Mouse (Mus musculus) liver (tissue): ENCODE measurements at regions not wholly inside any gene's neighbourhood (a gene's known extent, or its start where the extent isn't known, plus 50 kb on each side); places are given as distances from the start of the nearest gene placed in this dataset.

ENCODE experiments used
- DNase-seq: peaks from one replicate; pipeline ENCODE4 v3.0.0-alpha.2; 2020; ENCODE audit warnings: mixed read lengths

GRCm38 (mm10) chr1:120761364-120761763, 159.1 kb downstream of the En1 start:
- no peak for DNase-seq

GRCm38 (mm10) chr1:120762498-120762897, 160.3 kb downstream of the En1 start:
- DNase-seq, result no peak

- DNase-seq, result no peak
These were observed 160.8 kb downstream of the En1 start for GRCm38 (mm10) chr1:120762921-120763595.

- DNase-seq, result no peak
These were observed 164.8 kb downstream of the En1 start for GRCm38 (mm10) chr1:120767054-120767453.

- DNase-seq, result no peak
These were observed 169.1 kb downstream of the En1 start for GRCm38 (mm10) chr1:120771269-120771668.

GRCm38 (mm10) chr1:120776906-120777305, 174.7 kb downstream of the En1 start:
- DNase-seq, result no peak

GRCm38 (mm10) chr1:120777468-120777867, 175.2 kb downstream of the En1 start:
- DNase-seq, result no peak

- DNase-seq, result no peak
These were observed 193.0 kb downstream of the En1 start for GRCm38 (mm10) chr1:120795245-120795644.

GRCm38 (mm10) chr1:120801248-120801979, 199.2 kb downstream of the En1 start:
- no peak for DNase-seq

- DNase-seq, result no peak
These were observed 199.8 kb downstream of the En1 start for GRCm38 (mm10) chr1:120801980-120802364.

GRCm38 (mm10) chr1:120814441-120814840, 212.2 kb downstream of the En1 start:
- no peak for DNase-seq

- DNase-seq, result no peak
These were observed 214.1 kb downstream of the En1 start for GRCm38 (mm10) chr1:120816237-120816820.

GRCm38 (mm10) chr1:120817563-120817962, 215.3 kb downstream of the En1 start:
- DNase-seq, result no peak

- DNase-seq, result no peak
These were observed 229.8 kb downstream of the En1 start for GRCm38 (mm10) chr1:120831975-120832374.

- no peak for DNase-seq
These were observed 240.4 kb downstream of the En1 start for GRCm38 (mm10) chr1:120842596-120842995.

GRCm38 (mm10) chr1:120846146-120846545, 243.9 kb downstream of the En1 start:
- no peak for DNase-seq

GRCm38 (mm10) chr1:120851860-120852503, 249.8 kb downstream of the En1 start:
- DNase-seq, result no peak

GRCm38 (mm10) chr1:120857566-120857965, 255.3 kb downstream of the En1 start:
- no peak for DNase-seq

- no peak for DNase-seq
These were observed 257.3 kb downstream of the En1 start for GRCm38 (mm10) chr1:120859546-120859945.

GRCm38 (mm10) chr1:120872554-120872953, 270.3 kb downstream of the En1 start:
- DNase-seq, result no peak

- DNase-seq, result no peak
These were observed 280.8 kb downstream of the En1 start for GRCm38 (mm10) chr1:120882959-120883549.

- DNase-seq, result no peak
These were observed 281.4 kb downstream of the En1 start for GRCm38 (mm10) chr1:120883632-120884031.

- DNase-seq, result no peak
These were observed 308.6 kb downstream of the En1 start for GRCm38 (mm10) chr1:120910801-120911200.
